Mouse (Mus musculus) heart, embryonic 15.5 days (tissue): ENCODE measurements at regions not wholly inside any gene's neighbourhood (a gene's known extent, or its start where the extent isn't known, plus 50 kb on each side); places are given as distances from the start of the nearest gene placed in this dataset.

ENCODE experiments used
- ATAC-seq: fragments of 200-750 bp; cut with Nextera tagmentation; replicated peaks from 2 replicates; pipeline ENCODE4 v1.8.0; 2017; ENCODE audit warnings: low read depth, moderate TSS enrichment; ENCODE audit not compliant: insufficient number of reproducible peaks, insufficient read depth, low FRiP score
- H3K27ac ChIP-seq: fragments of 300-500 bp; sonication (generic); 2 replicates; pipeline ENCODE4 v1.5.1; 2015; ENCODE audit warnings: mild to moderate bottlenecking, inconsistent platforms
- H3K27me3 ChIP-seq: fragments of 300-500 bp; sonication (generic); 2 replicates; pipeline ENCODE4 v1.6.1; 2015; ENCODE audit warnings: inconsistent platforms
- H3K36me3 ChIP-seq: fragments of 300-500 bp; sonication (generic); 2 replicates; pipeline ENCODE4 v1.6.1; 2015; ENCODE audit warnings: mild to moderate bottlenecking, inconsistent platforms
- H3K4me1 ChIP-seq: fragments of 300-500 bp; sonication (generic); replicated peaks from 2 replicates; pipeline ENCODE4 v1.6.1; 2015; ENCODE audit warnings: inconsistent platforms
- H3K4me2 ChIP-seq: fragments of 300-500 bp; sonication (generic); 2 replicates; pipeline ENCODE4 v1.6.1; 2015; ENCODE audit warnings: inconsistent platforms, mild to moderate bottlenecking, moderate library complexity
- H3K4me3 ChIP-seq: fragments of 300-500 bp; sonication (generic); 2 replicates; pipeline ENCODE4 v1.5.1; 2015; ENCODE audit warnings: mild to moderate bottlenecking, inconsistent platforms
- H3K9ac ChIP-seq: fragments of 300-500 bp; sonication (generic); 2 replicates; pipeline ENCODE4 v1.6.1; 2015; ENCODE audit warnings: mild to moderate bottlenecking, inconsistent platforms
- H3K9me3 ChIP-seq: fragments of 300-500 bp; sonication (generic); replicated peaks from 2 replicates; pipeline ENCODE4 v1.6.1; 2016; ENCODE audit warnings: inconsistent platforms
- WGBS: fragments of 180-500 bp; shearing (Covaris S2); methylation state at CpG from one replicate; pipeline ENCODE4 v1.1.7; 2015; ENCODE audit warnings: mixed read lengths; 5-methylcytosine and 5-hydroxymethylcytosine counted together

DNA sequence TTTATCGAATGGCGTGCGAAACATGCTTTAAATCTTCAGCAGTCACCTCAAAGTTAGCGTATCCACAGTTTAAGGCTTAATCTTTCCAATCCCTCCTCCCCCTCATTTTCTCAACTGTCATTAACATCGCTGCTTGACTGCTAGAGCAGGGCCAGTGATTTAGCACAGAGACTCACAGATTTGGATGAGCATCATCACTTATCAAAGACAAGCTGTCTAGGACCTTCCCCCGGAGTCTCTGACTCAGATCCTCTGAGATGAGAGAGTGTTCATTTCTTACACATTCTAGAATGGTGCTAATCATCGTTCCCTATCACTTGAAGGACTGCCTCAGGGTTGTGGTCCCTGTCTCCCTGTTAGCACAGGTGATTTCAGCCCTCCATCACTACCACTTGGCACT is 112.1 kb upstream of the Tmem132c start:
- Histone ChIP-seq H3K9me3 (no peaks in the 10 kb centered on the region), H3K9ac (no peak overlapping the region), H3K4me1 (no peaks in the 10 kb centered on the region), H3K36me3 (no peaks in the 10 kb centered on the region), H3K4me2 (no peak overlapping the region), H3K27me3 (no peaks in the 10 kb centered on the region), H3K4me3 (no peak overlapping the region), H3K27ac (no peak overlapping the region)
- no peak for ATAC-seq
- WGBS: 77% methylated on average over 7 of the region's 7 CpGs

DNA sequence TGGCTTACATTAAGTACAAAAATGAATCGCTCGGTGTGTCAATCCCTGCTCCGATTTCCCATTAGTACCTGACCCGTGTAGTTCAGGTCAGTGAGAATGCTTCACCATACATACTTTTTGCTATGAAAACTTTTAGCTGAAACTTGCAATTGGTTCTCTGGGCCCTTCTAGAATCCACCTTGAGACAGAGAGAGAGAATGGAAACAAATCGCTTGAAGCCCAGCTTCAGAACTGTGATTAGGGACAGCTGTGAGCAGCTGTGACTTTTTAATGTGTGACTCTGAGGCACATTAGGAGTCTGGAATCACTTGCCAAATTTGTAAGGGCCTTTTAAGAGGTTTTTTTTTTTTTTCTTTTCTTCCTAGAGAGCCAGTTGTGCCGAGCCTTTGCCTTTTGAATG is 107.2 kb upstream of the Tmem132c start:
- no peaks in the 10 kb centered on the region for H3K27me3 ChIP-seq
- H3K4me3 ChIP-seq: no peak overlapping the region
- no peak overlapping the region for H3K27ac ChIP-seq
- ATAC-seq: no peak
- no peaks in the 10 kb centered on the region for H3K9me3 ChIP-seq
- WGBS: 66% methylated on average over 6 of the region's 6 CpGs
- H3K36me3 ChIP-seq: no peaks in the 10 kb centered on the region
- no peak overlapping the region for H3K4me2 ChIP-seq
- H3K4me1 ChIP-seq: no peaks in the 10 kb centered on the region
- H3K9ac ChIP-seq: no peak overlapping the region

DNA sequence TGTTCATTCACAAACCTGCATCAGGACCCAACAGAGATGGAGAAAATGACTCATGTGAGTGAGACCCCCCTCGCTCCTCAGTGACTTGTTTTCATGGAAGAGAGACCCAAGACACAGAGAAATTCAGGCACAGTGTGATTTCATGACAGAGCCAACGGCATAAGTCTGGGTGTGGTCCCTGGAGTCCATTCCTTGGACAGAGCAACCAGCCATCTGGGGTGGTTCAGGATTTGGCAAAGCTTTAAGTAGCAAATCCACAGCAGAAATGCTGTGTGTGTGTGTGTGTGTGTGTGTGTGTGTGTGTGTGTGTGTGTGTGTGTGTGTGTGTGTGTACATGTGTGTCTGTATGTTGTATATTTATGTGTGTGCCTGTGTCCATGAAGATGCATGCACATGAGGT is 101.0 kb upstream of the Tmem132c start:
- Histone ChIP-seq H3K4me2 (no peak overlapping the region), H3K9me3 (no peaks in the 10 kb centered on the region), H3K4me3 (no peak overlapping the region), H3K27ac (no peak overlapping the region), H3K36me3 (no peaks in the 10 kb centered on the region), H3K9ac (no peak overlapping the region), H3K4me1 (no peaks in the 10 kb centered on the region), H3K27me3 (no peaks in the 10 kb centered on the region)
- 53% methylated on average over 2 of the region's 2 CpGs for WGBS
- ATAC-seq: no peak

DNA sequence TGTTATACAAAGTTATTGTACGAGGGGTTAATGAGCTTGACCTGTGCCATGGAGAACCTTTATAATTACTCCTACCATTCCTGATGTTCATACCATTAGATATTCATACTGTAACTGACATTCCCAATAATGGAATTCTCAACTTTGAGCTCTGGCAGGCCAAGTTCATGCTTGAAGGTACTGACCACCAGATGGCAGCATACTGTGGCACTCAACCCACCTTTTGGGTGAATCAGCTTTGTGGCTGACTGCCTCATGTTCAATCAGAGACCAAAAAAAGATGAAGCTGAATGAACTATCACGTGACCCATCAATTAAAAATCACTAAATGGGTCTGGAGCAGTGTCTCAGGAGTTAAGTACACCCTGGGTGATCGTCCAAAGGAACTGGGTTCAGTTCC is 81.3 kb upstream of the Tmem132c start:
- Histone ChIP-seq H3K9ac (no peak overlapping the region), H3K27me3 (no peaks in the 10 kb centered on the region), H3K4me3 (no peak overlapping the region), H3K9me3 (no peaks in the 10 kb centered on the region), H3K36me3 (no peaks in the 10 kb centered on the region), H3K4me1 (no peaks in the 10 kb centered on the region), H3K27ac (no peak overlapping the region), H3K4me2 (no peak overlapping the region)
- no peak for ATAC-seq
- 35% methylated on average over 3 of the region's 3 CpGs for WGBS

DNA sequence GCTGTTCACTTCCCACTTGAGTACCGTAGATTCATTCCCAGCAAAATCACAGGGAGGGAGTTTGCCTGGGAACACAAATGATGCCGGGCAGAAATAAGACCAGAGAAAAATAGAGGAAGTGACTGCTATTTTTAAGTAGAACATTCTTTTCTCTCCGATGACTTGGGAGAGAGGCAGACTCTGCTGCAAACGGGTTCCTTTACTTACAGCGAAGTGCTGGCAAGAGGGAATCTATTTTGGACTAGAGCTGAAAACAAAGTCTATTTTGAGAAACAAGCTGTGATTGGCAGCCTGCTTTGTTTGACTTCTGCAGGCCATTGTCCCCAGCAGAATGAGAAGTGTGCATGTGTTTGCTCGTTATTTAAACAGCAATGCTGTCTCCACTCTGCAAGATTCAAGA is 78.2 kb upstream of the Tmem132c start:
- no peaks in the 10 kb centered on the region for H3K9me3 ChIP-seq
- no peak overlapping the region for H3K9ac ChIP-seq
- WGBS: 55% methylated on average over 6 of the region's 6 CpGs
- no peak for ATAC-seq
- peak overlapping the region; percentile 48 for H3K4me2 ChIP-seq
- H3K36me3 ChIP-seq: no peaks in the 10 kb centered on the region
- H3K4me3 ChIP-seq: 0 out of 2 replicates have a peak overlapping the region, but pooled peaks have one; percentile 5
- no peaks in the 10 kb centered on the region for H3K4me1 ChIP-seq
- no peaks in the 10 kb centered on the region for H3K27me3 ChIP-seq
- 0 out of 2 replicates have a peak overlapping the region, but pooled peaks have one; percentile 41 for H3K27ac ChIP-seq

DNA sequence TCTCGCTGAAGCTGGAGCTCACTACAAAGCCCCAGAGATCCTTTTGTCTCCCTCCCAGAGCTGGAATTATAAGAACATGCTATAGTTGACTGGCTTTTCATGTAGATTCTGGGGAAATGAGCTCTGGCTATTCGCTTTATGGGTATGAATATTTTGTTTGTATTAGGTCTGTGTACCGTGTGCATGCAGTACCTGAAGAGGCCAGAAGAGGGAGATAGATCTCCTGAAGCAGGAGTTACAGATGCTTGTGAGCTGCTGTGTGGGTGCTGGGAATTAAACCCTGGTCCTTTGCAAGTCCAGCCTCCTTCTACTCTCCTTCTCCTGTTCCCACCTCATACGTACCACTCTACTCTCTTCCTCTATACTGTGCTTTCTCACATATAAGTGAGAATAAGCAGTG is 52.6 kb upstream of the Tmem132c start:
- no peak for ATAC-seq
- H3K4me2 ChIP-seq: no peak overlapping the region
- H3K27me3 ChIP-seq: no peaks in the 10 kb centered on the region
- no peaks in the 10 kb centered on the region; the same call in 1 of the 2 replicates for H3K9me3 ChIP-seq
- H3K9ac ChIP-seq: no peak overlapping the region
- H3K27ac ChIP-seq: no peak overlapping the region
- no peaks in the 10 kb centered on the region for H3K36me3 ChIP-seq
- no peak overlapping the region for H3K4me3 ChIP-seq
- 91% methylated on average over 4 of the region's 4 CpGs for WGBS
- H3K4me1 ChIP-seq: no peaks in the 10 kb centered on the region
